In genomic region chr12:99560701-99561332, GRCm38 (mm10) we compare ENCODE assay signal across 8 mouse cellular contexts. TPM values are rescaled to one million over a fixed set of nuclear protein-coding genes. Genes with fewer than 3 reads are reported as not detected.
DNase-seq lines count a peak whose midpoint lies in the region; ATAC-seq and TF ChIP-seq lines count a peak whose summit lies in the region.

No protein-coding gene starts in this region.

- 0 out of 2 replicates have a peak, but pooled peaks cover 2% of the 10 kb centered on the region for H3K36me3 ChIP-seq in heart, embryonic 16.5 days (ENCODE audit: control insufficient read depth, insufficient read depth)
- no peaks in the 10 kb centered on the region for H3K36me3 ChIP-seq in neural tube, embryonic 14.5 days (ENCODE audit: control insufficient read depth, insufficient read depth, low read length)

- peaks cover 14% of the 10 kb centered on the region for H3K4me1 ChIP-seq in bone marrow macrophage, adult 2 months (ENCODE audit: control insufficient read depth, insufficient read depth, low read length)
- H3K4me1 ChIP-seq in heart, embryonic 16.5 days (ENCODE audit: control insufficient read depth, insufficient read depth, low read length): peaks cover 42% of the 10 kb centered on the region
- peaks cover 9% of the 10 kb centered on the region for H3K4me1 ChIP-seq in neural tube, embryonic 14.5 days (ENCODE audit: control insufficient read depth, insufficient read depth, low read length)

- peak; percentile 34 for DNase-seq in gastrocnemius, adult 18-20 months (ENCODE audit: low spot score)
- DNase-seq in gastrocnemius, postnatal 10 days: no peak
- DNase-seq in kidney, postnatal 4 days: peak; percentile 29 to 54
- no peak for DNase-seq in frontal cortex, postnatal 25 days (ENCODE audit: low spot score in 2 of 2)
- no peak for DNase-seq in embryo, embryonic 10.5 days (ENCODE audit: low spot score)

- TF ChIP-seq POLR2A in bone marrow macrophage, adult 2 months (IDR thresholded peaks at IDR 0.05; ENCODE audit: borderline replicate concordance, low read depth, low read length): 0 out of 2 replicates have a peak, but pooled peaks have one; percentile 26

- ATAC-seq in heart, embryonic 16.5 days (replicated peaks; ENCODE audit: extremely low read depth, insufficient read depth, low FRiP score): no peak
- ATAC-seq in neural tube, embryonic 14.5 days (ENCODE audit: low read depth): no peak

- H3K9me3 ChIP-seq in heart, embryonic 16.5 days (replicated peaks; ENCODE audit: control insufficient read depth, low read length): no peaks in the 10 kb centered on the region
- no peaks in the 10 kb centered on the region for H3K9me3 ChIP-seq in neural tube, embryonic 14.5 days (ENCODE audit: control insufficient read depth, low read length)

- 46% methylated on average over 11 of the region's 11 CpGs for WGBS in heart, embryonic 16.5 days
- 62% methylated on average over 11 of the region's 11 CpGs for WGBS in neural tube, embryonic 14.5 days

- 0 out of 2 replicates have a peak overlapping the region, but pooled peaks have one; percentile 0 for H3K9ac ChIP-seq in heart, embryonic 16.5 days (ENCODE audit: low read length)
- no peak overlapping the region for H3K9ac ChIP-seq in neural tube, embryonic 14.5 days (replicated peaks; ENCODE audit: low read depth, low read length)

- no peaks in the 10 kb centered on the region for H3K27me3 ChIP-seq in heart, embryonic 16.5 days (ENCODE audit: control insufficient read depth, insufficient read depth, low read length)
- no peaks in the 10 kb centered on the region for H3K27me3 ChIP-seq in neural tube, embryonic 14.5 days (ENCODE audit: control insufficient read depth, insufficient read depth, low read length)

- peak overlapping the region; percentile 49 for H3K27ac ChIP-seq in bone marrow macrophage, adult 2 months (ENCODE audit: insufficient read depth, low read depth, low read length)
- H3K27ac ChIP-seq in heart, embryonic 16.5 days (ENCODE audit: low read length): peak overlapping the region; percentile 54
- no peak overlapping the region for H3K27ac ChIP-seq in neural tube, embryonic 14.5 days (ENCODE audit: low read depth, low read length)

- no peak for TF ChIP-seq CTCF in bone marrow macrophage, adult 2 months (IDR thresholded peaks at IDR 0.05; ENCODE audit: low read depth, low read length)

- no peak overlapping the region for H3K4me3 ChIP-seq in bone marrow macrophage, adult 2 months (ENCODE audit: insufficient read depth, low read length)
- no peak overlapping the region for H3K4me3 ChIP-seq in heart, embryonic 16.5 days (ENCODE audit: low read length)
- 0 out of 2 replicates have a peak overlapping the region, but pooled peaks have one; percentile 53 for H3K4me3 ChIP-seq in neural tube, embryonic 14.5 days (ENCODE audit: low read depth, low read length)

- peak overlapping the region; percentile 84 for H3K4me2 ChIP-seq in heart, embryonic 16.5 days (ENCODE audit: low read depth, low read length)
- H3K4me2 ChIP-seq in neural tube, embryonic 14.5 days (ENCODE audit: low read depth, low read length): peak overlapping the region; percentile 59

RNA-seq across cellular contexts. Expression of gene Foxn3, which starts 2.6 kb away (rescaled TPM):
- total RNA-seq in gastrocnemius, adult 18-20 months (2021): 100 to 1,000 TPM; 187 to 214 TPM
- total RNA-seq in gastrocnemius, postnatal 10 days (2021): 100 to 1,000 TPM; 227 to 232 TPM
- polyA plus RNA-seq in bone marrow macrophage, adult 2 months (2012; ENCODE audit: insufficient read depth, insufficient read length, missing spikeins): 27.7 and 33.6 TPM in 2 replicates
- polyA plus RNA-seq in heart, embryonic 16.5 days (2015; fragmentation: Nextera tagmentation; extraction: Ambion mirVana): 52.1 and 57.2 TPM in 2 replicates
- 95.8 and 96.9 TPM in 2 replicates for polyA plus RNA-seq in neural tube, embryonic 14.5 days (2014; fragmentation: Nextera tagmentation; extraction: Ambion mirVana)

Comparison
In these comparisons a context has a peak if more than half of its experiments do, and no peak if none do; other contexts are left out.
1. DNase-seq: peak in gastrocnemius, adult 18-20 months (single experiment) and kidney, postnatal 4 days (2 of 2); none in gastrocnemius, postnatal 10 days (single experiment), frontal cortex, postnatal 25 days (0 of 2) and embryo, embryonic 10.5 days (single experiment).